Comparison of ENCODE assay signal across 11 mouse cellular contexts in the genomic region with DNA sequence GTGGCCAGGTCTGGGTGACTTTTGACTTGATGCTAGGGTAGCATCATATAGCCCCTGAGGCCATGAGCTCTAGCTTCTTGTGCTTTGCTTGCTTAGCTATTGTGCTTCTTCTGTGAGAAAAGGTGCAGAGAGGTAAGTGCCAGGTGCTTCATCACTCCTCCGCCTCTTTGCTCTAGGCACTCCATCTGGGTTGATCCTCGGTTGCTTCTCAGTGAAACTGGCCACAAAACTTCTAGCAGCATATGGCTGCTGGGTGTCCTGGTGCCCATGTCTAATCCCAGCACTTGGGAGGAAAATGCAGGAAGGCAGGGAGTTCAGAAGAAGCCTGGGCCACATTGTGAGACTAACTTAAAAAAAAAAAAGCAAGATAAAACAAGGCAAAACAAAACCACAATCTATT.
A peak's percentile ranks its signal among the peaks of the same experiment; 100 is the strongest.
DNase-seq lines count a peak whose midpoint lies in the region.
"Had no signal": no experiment of that assay in that cellular context is flagged by ENCODE, and none has a peak within 500 bp of the region (broad histone marks: within the 10 kb centered on the region; RNA-seq: fewer than 3 reads in every experiment).

No protein-coding gene starts in this region.

- peak; percentile 40 for DNase-seq in cerebellum, adult 11-12 months
- no peak for DNase-seq in cerebellum, adult 9-10 months
- peak; percentile 31 to 40 for DNase-seq in cerebellum, postnatal 25 days
- DNase-seq in cerebellum, postnatal 4 days (ENCODE audit: low spot score in 2 of 2), result no peak
- no peak for DNase-seq in lung, postnatal 25 days (ENCODE audit: low spot score)
- DNase-seq: adrenal gland, adult 2 months; adrenal gland, postnatal 10 days; adrenal gland, postnatal 25 days; cerebellum, adult 8-10 months; cerebellum, postnatal 14 days; forebrain, postnatal 0 days had no signal

Comparison
In these comparisons a context has a peak if more than half of its experiments do, and no peak if none do; other contexts are left out.
1. DNase-seq: peak in cerebellum, adult 11-12 months (single experiment) and cerebellum, postnatal 25 days (2 of 2); none in cerebellum, adult 9-10 months (single experiment), cerebellum, postnatal 4 days (0 of 2) and lung, postnatal 25 days (single experiment).